Mouse (Mus musculus): ENCODE data around the gene Gm20425. TPM values are rescaled to one million over a fixed set of nuclear protein-coding genes. Genes with fewer than 3 reads are reported as not detected.

Gm20425 gene
- polyA plus RNA-seq, 1 experiment from 2014 or later = 4.7 TPM

DNA sequence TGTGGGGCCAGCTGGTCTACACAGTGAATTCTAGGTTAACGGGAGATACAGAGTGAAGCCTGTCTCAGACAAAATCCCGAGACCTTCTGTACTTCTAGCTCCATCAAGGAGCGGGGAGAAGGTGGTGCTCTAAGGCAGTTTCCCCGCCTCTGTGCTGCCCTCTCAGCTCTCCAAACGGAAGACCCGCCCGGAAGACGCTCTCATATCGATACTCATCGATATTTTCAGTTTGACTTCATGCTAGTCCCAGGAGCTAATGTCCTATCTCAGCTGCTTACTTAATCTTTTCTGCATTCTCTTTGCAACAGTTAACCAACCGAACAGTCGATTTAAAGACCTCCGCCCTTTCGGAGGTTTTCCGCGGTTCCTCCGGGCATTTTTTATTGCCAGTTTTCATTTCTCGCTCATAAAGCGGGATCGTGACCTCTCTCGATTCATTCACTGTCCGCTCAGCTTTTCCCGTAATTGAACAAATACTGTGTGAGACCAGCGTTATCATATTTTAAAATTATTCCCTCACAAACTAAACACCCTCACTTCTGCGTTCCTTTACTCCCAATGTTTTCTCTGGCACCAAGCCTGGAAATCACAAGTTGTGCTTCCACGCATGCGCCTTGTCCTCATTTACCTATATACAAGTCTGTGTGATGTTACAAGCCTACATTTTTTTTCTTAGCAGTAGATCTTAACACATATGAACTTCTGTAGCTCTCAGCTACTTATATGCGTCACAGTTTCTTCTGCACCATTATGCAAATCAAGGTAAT lies 17.3 kb downstream of the Gm20425 start:
- no peak for ATAC-seq (replicated peaks)
- H3K4me2 ChIP-seq (replicated peaks) = no peak overlapping the region
- WGBS = 76% methylated on average over 28 of the region's 28 CpGs
- no peaks in the 10 kb centered on the region for H3K9me3 ChIP-seq
- no peak overlapping the region for H3K27ac ChIP-seq (replicated peaks)
- no peaks in the 10 kb centered on the region for H3K36me3 ChIP-seq
- no peak overlapping the region for H3K9ac ChIP-seq (replicated peaks)
- H3K4me1 ChIP-seq = 0 out of 2 replicates have a peak, but pooled peaks cover 7% of the 10 kb centered on the region
- no peak overlapping the region for H3K4me3 ChIP-seq
- H3K27me3 ChIP-seq = no peaks in the 10 kb centered on the region

DNA sequence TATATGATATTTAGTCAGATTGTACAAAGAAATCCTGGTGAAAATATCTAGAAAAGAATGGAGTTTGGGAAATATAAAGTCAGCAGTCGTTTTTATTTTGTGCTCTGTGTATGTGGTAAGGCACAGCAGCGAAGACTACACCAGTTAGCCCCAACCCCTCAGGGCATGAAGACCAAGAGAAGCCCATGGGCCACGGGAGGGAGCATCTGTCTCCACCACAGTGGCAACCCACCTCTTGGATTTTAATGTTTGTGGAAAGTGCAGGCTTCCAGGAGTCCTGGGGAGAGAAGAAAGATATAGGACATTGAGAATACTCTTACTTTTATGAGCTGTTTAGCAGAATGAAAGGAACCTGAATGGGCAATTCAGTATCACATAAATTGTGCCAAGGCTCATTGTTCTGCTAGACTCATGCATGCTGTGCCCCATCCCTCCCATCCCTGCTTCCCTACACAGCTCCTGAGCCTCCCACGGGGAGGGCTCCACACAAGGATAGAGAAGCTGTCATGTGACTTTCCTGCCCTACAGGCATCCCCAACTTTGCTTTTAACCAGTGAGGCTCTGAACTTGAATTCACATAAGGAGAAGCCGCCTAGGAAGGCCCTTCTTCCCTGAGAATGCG lies 21.2 kb downstream of the Gm20425 start:
- no peak overlapping the region for H3K9ac ChIP-seq (replicated peaks)
- H3K36me3 ChIP-seq = no peaks in the 10 kb centered on the region
- H3K4me2 ChIP-seq (replicated peaks) = no peak overlapping the region
- H3K9me3 ChIP-seq = no peaks in the 10 kb centered on the region
- H3K27ac ChIP-seq (replicated peaks) = no peak overlapping the region
- H3K4me3 ChIP-seq = no peak overlapping the region
- no peak for ATAC-seq (replicated peaks)
- H3K4me1 ChIP-seq = 0 out of 2 replicates have a peak, but pooled peaks cover 8% of the 10 kb centered on the region
- no peaks in the 10 kb centered on the region for H3K27me3 ChIP-seq
- WGBS = 42% methylated on average over 6 of the region's 6 CpGs

- peak; percentile 86 for ATAC-seq (replicated peaks)
- 0 out of 2 replicates have a peak overlapping the region, but pooled peaks have one; percentile 32 for H3K9ac ChIP-seq (replicated peaks)
These were observed 22.3 kb downstream of the Gm20425 start for GRCm38 (mm10) chr9:103207846-103208245.

GRCm38 (mm10) chr9:103205786-103206185 lies 24.3 kb downstream of the Gm20425 start:
- H3K9ac ChIP-seq (replicated peaks) = no peak overlapping the region
- no peak overlapping the region for H3K4me2 ChIP-seq (replicated peaks)
- H3K27ac ChIP-seq (replicated peaks) = no peak overlapping the region
- no peaks in the 10 kb centered on the region for H3K36me3 ChIP-seq
- H3K4me3 ChIP-seq = no peak overlapping the region
- WGBS = 85% methylated on average over 5 of the region's 5 CpGs
- H3K4me1 ChIP-seq = peaks cover 11% of the 10 kb centered on the region
- H3K27me3 ChIP-seq = no peaks in the 10 kb centered on the region
- no peaks in the 10 kb centered on the region for H3K9me3 ChIP-seq
- ATAC-seq (replicated peaks) = no peak

More at GRCm38 (mm10) chr9:103207846-103208245, 22.3 kb downstream of the Gm20425 start:
- H3K4me3 ChIP-seq = peak overlapping the region; percentile 28
- H3K4me1 ChIP-seq = 0 out of 2 replicates have a peak, but pooled peaks cover 4% of the 10 kb centered on the region
- peak overlapping the region; percentile 51 for H3K4me2 ChIP-seq (replicated peaks)
- H3K27ac ChIP-seq (replicated peaks) = no peak overlapping the region
- whole genome bisulfite sequencing = 9% methylated on average over 16 of the region's 16 CpGs
- no peaks in the 10 kb centered on the region for H3K36me3 ChIP-seq
- H3K27me3 ChIP-seq = no peaks in the 10 kb centered on the region
- no peaks in the 10 kb centered on the region for H3K9me3 ChIP-seq

DNA sequence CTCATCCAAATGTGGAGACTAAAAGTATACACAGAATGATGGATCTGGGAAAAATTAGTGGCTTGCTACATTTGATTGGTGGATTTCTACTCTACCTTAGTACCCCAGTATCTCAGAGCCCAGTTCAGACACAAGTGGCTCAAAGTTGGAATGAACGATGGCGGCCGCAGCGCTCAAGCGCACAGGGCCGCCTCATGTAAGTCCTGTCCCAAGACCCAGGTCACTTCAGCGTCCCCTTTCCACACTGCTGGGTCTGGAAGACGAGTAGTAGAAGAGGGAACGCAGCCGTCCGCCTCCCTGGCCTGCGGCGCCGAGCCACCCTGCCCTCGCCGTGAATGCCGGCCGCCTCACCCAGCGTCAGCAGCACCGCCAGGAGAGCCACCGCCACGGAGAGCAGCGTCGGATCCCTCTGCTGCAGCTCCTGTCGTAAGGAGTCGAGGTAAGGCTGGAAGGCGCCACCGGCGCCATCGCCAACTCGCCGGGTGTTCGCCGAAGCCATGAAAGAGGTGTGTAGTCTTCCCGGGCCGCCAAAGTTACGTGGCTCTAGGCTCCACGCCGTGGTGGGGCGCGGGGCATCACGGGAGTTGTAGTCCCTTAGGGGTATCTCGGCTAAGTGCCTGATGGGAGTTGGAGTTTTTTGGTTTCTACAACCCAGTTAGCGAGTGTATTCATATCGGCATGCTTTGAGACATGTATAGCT lies 28.4 kb downstream of the Gm20425 start, which contains the start of gene Srprb:
Srprb (minus strand) TSS at position 577 of the 700 bp plus-strand sequence.
- peaks cover 7% of the 10 kb centered on the region for H3K4me1 ChIP-seq
- no peaks in the 10 kb centered on the region for H3K27me3 ChIP-seq
- H3K4me2 ChIP-seq (replicated peaks) = peak within 1 kb of the TSS; percentile 66
- ATAC-seq (replicated peaks) = peak; percentile 99
- WGBS = under 1% methylated on average over 45 of the region's 45 CpGs
- no peaks in the 10 kb centered on the region for H3K9me3 ChIP-seq
- H3K27ac ChIP-seq (replicated peaks) = peak within 1 kb of the TSS; percentile 82
- H3K4me3 ChIP-seq = peak within 1 kb of the TSS; percentile 91
- peaks cover 15% of the 10 kb centered on the region for H3K36me3 ChIP-seq
- peak within 1 kb of the TSS; percentile 78 for H3K9ac ChIP-seq (replicated peaks)

DNA sequence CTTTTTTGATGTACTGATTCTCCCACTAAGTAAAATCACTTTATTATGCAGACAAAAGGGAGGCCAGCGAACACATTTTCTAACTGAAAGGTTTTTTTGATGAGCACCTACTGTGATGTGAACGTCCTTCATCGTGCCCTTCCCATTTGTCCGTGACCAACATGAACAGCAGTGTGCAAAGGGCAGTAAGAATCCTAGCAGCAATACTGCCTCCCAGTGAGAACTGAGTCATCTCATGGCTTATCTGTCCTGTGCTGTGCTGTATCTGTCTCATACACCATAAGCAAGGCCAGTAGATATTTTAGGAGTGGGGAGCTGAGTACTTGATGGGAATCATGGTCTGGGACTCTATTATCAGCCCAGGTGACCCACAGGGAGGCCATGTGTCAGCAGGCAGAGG lies 41.7 kb downstream of the Gm20425 start:
- Histone ChIP-seq H3K9ac (replicated peaks) (no peak overlapping the region), H3K4me1 (peaks cover 4% of the 10 kb centered on the region), H3K27me3 (no peaks in the 10 kb centered on the region), H3K36me3 (peaks cover 50% of the 10 kb centered on the region), H3K9me3 (no peaks in the 10 kb centered on the region), H3K4me2 (replicated peaks) (no peak overlapping the region), H3K4me3 (no peak overlapping the region), H3K27ac (replicated peaks) (no peak overlapping the region)
- WGBS = 89% methylated on average over 4 of the region's 4 CpGs
- no peak for ATAC-seq (replicated peaks)

DNA sequence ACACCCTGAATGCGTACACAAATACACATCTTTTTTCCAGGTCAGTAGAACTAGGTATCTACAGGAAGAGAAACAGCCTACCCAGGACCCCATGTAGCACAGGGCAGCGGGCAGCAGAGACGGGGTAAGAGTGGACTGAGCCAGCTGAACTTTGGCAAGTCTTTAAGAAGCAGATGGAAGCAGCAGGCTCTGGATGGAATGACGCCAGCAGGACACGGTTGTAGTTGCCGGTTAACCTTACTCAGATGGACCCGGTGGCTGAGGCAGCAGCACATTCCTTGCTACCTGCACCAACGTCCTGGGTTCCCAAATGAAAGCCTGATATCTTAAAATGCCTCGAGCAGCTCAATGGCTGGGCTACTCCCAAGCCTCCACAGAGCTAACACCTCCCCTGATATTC lies 43.4 kb downstream of the Gm20425 start:
- no peak for ATAC-seq (replicated peaks)
- Histone ChIP-seq H3K27ac (replicated peaks) (0 out of 2 replicates have a peak overlapping the region, but pooled peaks have one; percentile 5), H3K9ac (replicated peaks) (no peak overlapping the region), H3K27me3 (no peaks in the 10 kb centered on the region), H3K4me1 (peaks cover 8% of the 10 kb centered on the region), H3K4me3 (no peak overlapping the region), H3K36me3 (peaks cover 46% of the 10 kb centered on the region), H3K9me3 (no peaks in the 10 kb centered on the region), H3K4me2 (replicated peaks) (no peak overlapping the region)
- 67% methylated on average over 9 of the region's 9 CpGs for WGBS

GRCm38 (mm10) chr9:103185946-103186345 lies 44.2 kb downstream of the Gm20425 start:
- 90% methylated on average over 8 of the region's 8 CpGs for WGBS
- Histone ChIP-seq H3K4me2 (replicated peaks) (no peak overlapping the region), H3K4me1 (peaks cover 13% of the 10 kb centered on the region), H3K9me3 (no peaks in the 10 kb centered on the region), H3K4me3 (no peak overlapping the region), H3K9ac (replicated peaks) (no peak overlapping the region), H3K27me3 (no peaks in the 10 kb centered on the region), H3K36me3 (peaks cover 40% of the 10 kb centered on the region), H3K27ac (replicated peaks) (no peak overlapping the region)
- no peak for ATAC-seq (replicated peaks)

DNA sequence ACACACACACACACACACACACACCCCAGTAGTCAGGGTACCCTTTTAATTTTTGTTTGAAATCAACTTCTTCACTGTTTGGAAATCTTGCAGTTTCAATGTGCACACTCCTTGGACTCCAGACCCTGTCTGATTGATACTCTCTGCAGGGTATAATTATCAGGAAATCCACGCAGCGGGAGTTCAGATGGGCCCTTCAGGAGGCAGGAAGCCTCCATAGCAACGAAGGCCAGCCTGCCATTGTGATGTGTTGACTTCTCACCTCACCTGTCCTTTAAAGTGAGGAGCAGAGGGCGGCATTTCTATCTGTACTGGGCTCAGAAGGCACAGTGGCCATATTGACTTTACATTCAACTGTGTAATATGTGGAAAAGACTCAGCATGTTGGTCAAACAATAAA lies 45.3 kb downstream of the Gm20425 start:
- Histone ChIP-seq H3K4me1 (peaks cover 24% of the 10 kb centered on the region), H3K9ac (replicated peaks) (no peak overlapping the region), H3K4me3 (no peak overlapping the region), H3K9me3 (no peaks in the 10 kb centered on the region), H3K27ac (replicated peaks) (no peak overlapping the region), H3K4me2 (replicated peaks) (no peak overlapping the region), H3K27me3 (no peaks in the 10 kb centered on the region), H3K36me3 (peaks cover 30% of the 10 kb centered on the region)
- 63% methylated on average over 4 of the region's 4 CpGs for WGBS
- no peak for ATAC-seq (replicated peaks)

DNA sequence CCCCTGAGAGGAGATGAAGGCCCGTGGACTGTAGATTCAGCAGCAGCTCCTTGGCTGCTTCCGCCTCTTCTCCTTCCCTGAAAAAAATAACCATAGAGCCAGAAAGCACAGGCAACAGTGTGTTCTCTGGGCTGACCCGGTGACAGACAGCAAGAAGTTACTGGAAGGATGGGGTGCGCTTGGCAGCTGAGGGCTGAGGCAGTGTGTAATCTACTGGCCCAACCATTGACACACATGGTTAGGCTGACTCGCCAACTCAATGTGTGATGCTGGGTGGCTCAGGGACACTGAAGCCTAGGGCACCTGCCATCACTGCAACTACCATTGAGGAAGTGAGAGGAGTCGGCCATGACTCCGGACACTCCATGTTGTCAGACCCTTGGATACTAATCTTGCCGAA lies 48.2 kb downstream of the Gm20425 start:
- Histone ChIP-seq H3K27me3 (no peaks in the 10 kb centered on the region), H3K9me3 (no peaks in the 10 kb centered on the region), H3K27ac (replicated peaks) (peak overlapping the region; percentile 43; the same call in 1 of the 2 replicates), H3K4me1 (peaks cover 25% of the 10 kb centered on the region), H3K4me3 (no peak overlapping the region), H3K4me2 (replicated peaks) (no peak overlapping the region), H3K9ac (replicated peaks) (no peak overlapping the region), H3K36me3 (peaks cover 15% of the 10 kb centered on the region; the same call in 1 of the 2 replicates)
- 84% methylated on average over 8 of the region's 8 CpGs for WGBS
- no peak for ATAC-seq (replicated peaks)

DNA sequence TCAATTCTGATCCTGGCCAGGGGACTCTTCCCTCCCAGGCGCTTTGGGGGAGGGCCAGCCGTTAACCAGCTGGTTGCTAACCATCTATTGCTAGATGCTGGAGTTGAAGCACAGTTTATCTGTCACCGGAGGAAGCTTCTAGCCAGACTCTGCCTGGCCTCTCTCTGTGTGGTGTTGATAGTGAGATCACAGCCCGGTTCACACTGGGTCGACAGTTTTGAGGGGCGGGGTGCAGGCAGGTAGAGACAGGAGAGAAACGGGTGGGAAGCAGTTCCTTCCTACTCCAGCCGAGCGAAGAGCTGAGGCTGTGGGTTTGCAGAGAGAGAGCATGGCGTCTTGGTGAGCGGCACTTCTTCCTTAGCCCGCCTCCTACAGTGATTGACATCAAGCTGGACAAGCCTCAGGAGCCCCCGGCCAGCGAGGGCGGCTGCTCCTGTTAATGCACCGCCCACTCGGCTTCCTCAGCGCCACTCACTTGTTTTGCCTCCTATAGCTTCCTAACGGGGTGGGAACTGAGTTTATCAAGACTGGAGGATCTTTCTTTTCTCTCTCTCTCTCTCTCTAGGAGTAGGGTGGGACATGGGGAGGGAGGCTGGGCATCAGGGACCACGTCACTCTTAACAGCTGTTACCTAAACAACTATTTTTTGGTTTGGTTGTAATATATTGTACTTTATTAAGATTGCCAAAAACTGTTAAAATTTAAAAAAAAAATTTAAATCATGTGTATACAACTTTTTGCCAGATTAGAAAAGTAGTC lies 49.1 kb downstream of the Gm20425 start:
- peaks cover 22% of the 10 kb centered on the region for H3K4me1 ChIP-seq
- peak overlapping the region; percentile 30 for H3K4me3 ChIP-seq
- H3K27me3 ChIP-seq = no peaks in the 10 kb centered on the region
- peak overlapping the region; percentile 48 for H3K4me2 ChIP-seq (replicated peaks)
- H3K36me3 ChIP-seq = peaks cover 15% of the 10 kb centered on the region; the same call in 1 of the 2 replicates
- H3K27ac ChIP-seq (replicated peaks) = peak overlapping the region; percentile 75
- 4% methylated on average over 20 of the region's 20 CpGs for WGBS
- ATAC-seq (replicated peaks) = peak; percentile 78
- H3K9me3 ChIP-seq = no peaks in the 10 kb centered on the region
- H3K9ac ChIP-seq (replicated peaks) = peak overlapping the region; percentile 32

All from forebrain, embryonic 15.5 days (tissue).